Mouse (Mus musculus) C3H10T1/2 (cell line): ENCODE results near the gene Olfr811. TPM values are rescaled to one million over a fixed set of nuclear protein-coding genes. Genes with fewer than 3 reads are reported as not detected.

Experiments used
- polyA plus RNA-seq, 2 experiments: library from polyadenylated mRNA; unstranded; fragments of >200 nt; fragmentation: generic; extraction: Trizol; gene quantifications; one replicate each; pipeline ENCODE4 v1.2.1; 2012; ENCODE audit warnings: missing spikeins in 2 of 2

Olfr811 gene
- polyA plus RNA-seq: not detected

GRCm38 (mm10) chr10:129804296-129804695 lies at the start of gene Olfr811:
Gene Olfr811, minus strand, starts transcription at chr10:129804396.

GRCm38 (mm10) chr10:129845994-129846393 lies 41.8 kb upstream of the Olfr811 start, which contains the start of gene Olfr812:
Gene Olfr812, minus strand, starts transcription at chr10:129846094.

GRCm38 (mm10) chr10:129794817-129795216 lies 9.4 kb downstream of the Olfr811 start, which contains the start of gene Olfr810:
Gene Olfr810, minus strand, starts transcription at chr10:129794917.

GRCm38 (mm10) chr10:129774338-129774737 lies 29.9 kb downstream of the Olfr811 start, which contains the start of gene Olfr809:
Gene Olfr809, plus strand, starts transcription at chr10:129774638.

GRCm38 (mm10) chr10:129765182-129765581 lies 39.0 kb downstream of the Olfr811 start, which contains the start of gene Olfr808:
Gene Olfr808, plus strand, starts transcription at chr10:129765482.

GRCm38 (mm10) chr10:129757693-129758092 lies 46.5 kb downstream of the Olfr811 start, which contains the start of gene Olfr807:
Gene Olfr807, minus strand, starts transcription at chr10:129757793.

Other genes starting within 250 kb of the Olfr811 start
- not detected for gene Olfr794, start 236.7 kb downstream of the Olfr811 start, polyA plus RNA-seq
- gene Olfr796, start 191.8 kb downstream of the Olfr811 start, polyA plus RNA-seq: not detected
- gene Olfr798, start 176.5 kb downstream of the Olfr811 start, polyA plus RNA-seq: not detected
- gene Olfr799, start 166.9 kb downstream of the Olfr811 start, polyA plus RNA-seq: not detected
- not detected for gene Olfr800, start 146.7 kb downstream of the Olfr811 start, polyA plus RNA-seq
- not detected for gene Olfr801, start 130.5 kb downstream of the Olfr811 start, polyA plus RNA-seq
- not detected for gene Olfr802, start 116.2 kb downstream of the Olfr811 start, polyA plus RNA-seq
- gene Olfr803, start 110.1 kb downstream of the Olfr811 start, polyA plus RNA-seq: not detected
- not detected for gene Olfr804, start 101.2 kb downstream of the Olfr811 start, polyA plus RNA-seq
- gene Olfr805, start 75.0 kb downstream of the Olfr811 start, polyA plus RNA-seq: not detected
- not detected for gene Olfr806, start 62.5 kb downstream of the Olfr811 start, polyA plus RNA-seq
- not detected for gene Olfr807, start 46.6 kb downstream of the Olfr811 start, polyA plus RNA-seq
- gene Olfr808, start 38.9 kb downstream of the Olfr811 start, polyA plus RNA-seq: not detected
- gene Olfr809, start 29.8 kb downstream of the Olfr811 start, polyA plus RNA-seq: not detected
- not detected for gene Olfr810, start 9.5 kb downstream of the Olfr811 start, polyA plus RNA-seq
- gene Olfr812, start 41.7 kb upstream of the Olfr811 start, polyA plus RNA-seq: not detected
- gene Olfr813, start 51.0 kb upstream of the Olfr811 start, polyA plus RNA-seq: not detected
- gene Olfr814, start 75.5 kb upstream of the Olfr811 start, polyA plus RNA-seq: not detected
- gene Olfr815, start 101.5 kb upstream of the Olfr811 start, polyA plus RNA-seq: not detected
- gene Olfr816, start 111.2 kb upstream of the Olfr811 start, polyA plus RNA-seq: not detected
- gene Olfr818, start 144.7 kb upstream of the Olfr811 start, polyA plus RNA-seq: not detected
- gene Olfr819, start 162.9 kb upstream of the Olfr811 start, polyA plus RNA-seq: not detected
- not detected for gene Olfr247, start 171.7 kb upstream of the Olfr811 start, polyA plus RNA-seq
- gene Gm10310, start 180.7 kb upstream of the Olfr811 start, polyA plus RNA-seq: not detected
- not detected for gene Olfr820, start 208.2 kb upstream of the Olfr811 start, polyA plus RNA-seq
- not detected for gene Olfr821, start 226.0 kb upstream of the Olfr811 start, polyA plus RNA-seq